Mouse (Mus musculus): ENCODE results near the gene Camta1.

Camta1 gene

DNA sequence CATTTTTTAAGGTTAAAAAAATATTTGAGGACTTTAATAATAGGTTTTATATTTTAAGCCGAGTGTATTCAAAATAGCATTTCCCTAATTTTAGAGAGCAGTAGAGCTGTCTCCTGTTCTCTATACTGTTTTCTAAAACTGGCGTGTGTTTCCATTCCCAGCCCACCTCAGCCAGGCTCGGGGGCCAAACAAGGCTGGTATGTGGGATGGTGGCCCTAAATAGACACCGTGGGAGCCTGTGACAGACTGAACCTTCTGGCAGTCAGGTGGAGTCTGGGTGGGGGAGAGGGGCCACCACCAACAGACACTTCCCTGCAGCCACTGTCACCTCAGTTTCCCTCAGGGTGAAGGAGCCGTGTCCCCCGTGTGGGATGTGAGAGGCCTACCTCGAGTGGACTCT lies 268.6 kb downstream of the Camta1 start:
- no peak for TF ChIP-seq GATA4 (IDR thresholded peaks at IDR 0.05; ENCODE audit: insufficient replicate concordance, low read length)

DNA sequence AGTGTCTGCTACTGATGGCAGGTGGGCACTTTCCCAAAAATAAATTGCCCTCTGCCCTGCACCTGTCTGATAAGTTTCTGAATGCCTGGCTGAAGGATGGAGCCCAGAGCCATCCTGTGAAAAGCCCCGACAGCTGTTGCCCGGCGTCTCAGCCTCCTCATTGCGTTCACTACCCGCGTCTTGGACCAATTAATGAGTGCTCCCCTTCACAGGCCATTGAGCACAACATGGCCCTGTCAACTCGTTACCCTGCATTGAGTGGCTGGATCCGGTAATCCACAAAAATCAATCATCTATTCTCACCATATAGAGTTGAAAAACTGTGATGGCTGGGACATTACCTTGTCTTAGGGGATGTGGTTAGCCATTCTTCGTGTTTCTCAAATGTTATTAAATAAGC lies 275.6 kb downstream of the Camta1 start:
- TF ChIP-seq GATA4 (IDR thresholded peaks at IDR 0.05; ENCODE audit: insufficient replicate concordance, low read length) = no peak

DNA sequence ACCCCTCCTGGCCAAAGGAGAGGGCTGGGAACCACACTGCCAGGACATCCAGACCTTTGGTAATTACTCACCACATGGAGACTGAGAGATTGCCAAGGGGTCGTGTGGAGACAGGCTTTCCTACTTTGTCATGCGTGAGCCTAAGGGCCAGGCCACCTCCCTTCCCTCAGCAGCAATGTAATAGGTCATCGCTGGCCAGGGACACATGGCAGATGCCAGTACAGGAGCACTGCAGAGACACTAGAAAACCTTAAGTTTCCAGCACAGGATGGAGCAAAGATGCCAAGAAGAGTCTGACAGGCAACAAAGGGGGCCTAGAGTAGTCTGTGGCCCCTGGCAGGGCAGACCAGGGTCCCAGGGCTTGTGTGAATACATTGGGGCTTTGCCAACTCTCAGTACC lies 283.7 kb downstream of the Camta1 start:
- no peak for TF ChIP-seq GATA4 (IDR thresholded peaks at IDR 0.05; ENCODE audit: insufficient replicate concordance, low read length)

DNA sequence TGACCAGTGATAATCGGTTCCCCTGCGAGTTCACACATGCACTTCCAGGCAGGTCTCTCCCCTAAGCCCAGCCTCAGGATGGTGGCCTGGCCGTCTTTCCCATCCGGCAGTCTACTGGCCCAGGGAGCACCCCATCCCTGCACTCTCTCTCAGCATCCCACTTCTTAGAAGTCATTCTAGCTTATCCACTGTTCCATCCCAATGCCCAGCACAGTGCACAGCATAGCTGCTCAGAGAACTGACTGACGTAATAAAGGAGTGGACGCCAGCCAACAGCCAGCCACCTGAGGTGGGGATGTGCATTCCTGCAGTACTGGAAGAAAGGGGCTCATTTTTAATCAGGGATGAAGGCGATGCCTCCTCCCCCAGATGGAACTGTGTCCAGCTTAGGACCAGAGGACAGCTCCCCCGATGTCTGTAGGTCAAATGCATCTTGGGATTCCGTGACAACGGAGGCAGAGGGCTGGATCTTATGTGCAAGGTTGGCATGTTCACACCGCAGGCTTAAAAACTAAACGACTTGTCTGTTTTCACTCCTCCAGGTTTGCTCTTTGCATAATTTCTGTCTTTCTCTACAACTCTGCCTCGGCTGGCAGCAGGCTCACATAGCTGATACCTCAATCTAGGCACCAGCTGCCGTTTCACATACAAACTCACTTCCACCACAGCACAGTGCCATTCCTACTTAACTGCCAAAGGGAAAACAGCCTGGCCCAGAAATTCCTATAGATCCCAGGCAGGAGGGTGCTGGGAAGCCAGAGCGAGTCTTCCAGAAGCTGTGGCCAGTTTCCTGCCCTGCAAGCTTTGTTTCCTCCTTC lies 285.2 kb downstream of the Camta1 start:
- TF ChIP-seq GATA4 (IDR thresholded peaks at IDR 0.05; ENCODE audit: insufficient replicate concordance, low read length) = no peak

DNA sequence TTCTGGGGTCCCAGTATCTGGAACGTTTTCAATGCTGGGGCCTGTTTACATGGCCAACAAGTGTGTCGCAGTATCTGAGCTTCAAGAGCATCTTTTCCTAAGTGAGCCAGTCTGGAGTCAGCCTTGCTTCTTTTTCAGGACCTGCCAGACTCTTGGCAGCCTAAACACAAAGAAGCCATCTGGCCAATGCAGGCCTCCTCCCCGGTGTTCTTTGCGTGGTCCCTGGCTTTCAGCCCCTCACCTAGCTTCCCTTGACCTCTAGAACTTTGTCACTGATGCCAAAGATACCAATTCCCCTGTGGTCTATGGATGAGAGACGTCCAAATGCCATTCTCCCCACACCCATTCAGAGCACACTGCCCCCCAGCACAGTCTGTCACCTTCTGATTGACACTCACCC lies 289.0 kb downstream of the Camta1 start:
- TF ChIP-seq GATA4 (IDR thresholded peaks at IDR 0.05; ENCODE audit: insufficient replicate concordance, low read length) = no peak

DNA sequence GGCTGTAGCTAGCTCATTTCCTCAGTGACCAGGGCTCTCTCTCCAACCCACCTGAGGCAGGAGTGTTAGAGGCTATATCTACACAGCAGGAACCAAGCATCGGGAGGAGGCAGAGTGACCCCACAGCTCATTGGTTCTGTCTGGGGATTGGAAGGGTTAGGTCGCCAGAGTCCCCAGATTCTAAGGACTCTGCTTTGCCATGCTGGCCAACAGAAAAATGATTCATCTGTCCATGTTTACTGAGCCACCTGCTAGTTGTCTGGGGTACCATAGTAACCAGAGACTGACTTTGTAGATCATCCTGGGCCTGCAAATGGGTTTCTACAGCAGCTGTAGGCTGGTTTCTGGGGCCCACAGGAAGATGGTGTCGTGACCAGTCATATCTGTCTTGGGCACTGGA lies 292.1 kb downstream of the Camta1 start:
- no peak for TF ChIP-seq GATA4 (IDR thresholded peaks at IDR 0.05; ENCODE audit: insufficient replicate concordance, low read length)

DNA sequence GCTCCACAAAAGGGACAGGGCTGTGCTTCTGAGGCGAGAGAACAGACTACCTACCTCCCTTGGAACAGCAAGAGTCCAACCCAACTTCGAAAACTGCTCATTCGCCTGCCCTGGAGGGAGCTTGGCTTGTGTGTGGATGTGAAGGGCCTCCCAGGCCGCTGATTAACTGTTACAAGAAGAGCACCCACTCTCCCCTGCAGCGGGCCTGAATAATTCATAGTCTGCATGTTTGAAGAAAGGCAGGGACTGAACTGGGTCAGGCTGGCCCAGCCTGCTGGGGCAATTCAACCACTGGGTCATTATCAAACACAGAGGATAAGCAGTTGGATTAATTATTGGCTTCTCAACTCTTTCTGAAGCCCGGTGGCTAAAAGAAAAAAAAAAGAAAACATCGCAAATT lies 292.8 kb downstream of the Camta1 start:
- no peak for TF ChIP-seq GATA4 (IDR thresholded peaks at IDR 0.05; ENCODE audit: insufficient replicate concordance, low read length)

DNA sequence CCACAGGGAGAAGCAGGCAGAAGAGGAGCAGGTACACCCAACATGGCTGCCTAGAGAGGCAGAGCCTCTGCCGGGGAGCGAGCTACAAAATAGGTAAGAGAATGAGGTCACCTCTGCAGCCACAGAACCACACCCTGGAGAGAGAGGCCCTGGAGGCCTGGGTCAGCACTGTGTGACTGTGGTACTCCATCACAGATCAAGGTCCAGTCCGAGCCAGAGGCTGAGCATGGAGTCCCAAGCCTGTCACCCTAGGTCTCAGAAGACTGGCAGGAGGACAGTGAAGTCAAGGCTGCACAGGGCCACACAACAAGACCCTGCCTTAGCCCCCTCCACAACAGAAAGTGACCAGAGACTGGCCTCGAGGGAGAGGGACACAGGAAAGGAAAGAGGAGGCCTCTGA lies 294.6 kb downstream of the Camta1 start:
- no peak for TF ChIP-seq GATA4 (IDR thresholded peaks at IDR 0.05; ENCODE audit: insufficient replicate concordance, low read length)

DNA sequence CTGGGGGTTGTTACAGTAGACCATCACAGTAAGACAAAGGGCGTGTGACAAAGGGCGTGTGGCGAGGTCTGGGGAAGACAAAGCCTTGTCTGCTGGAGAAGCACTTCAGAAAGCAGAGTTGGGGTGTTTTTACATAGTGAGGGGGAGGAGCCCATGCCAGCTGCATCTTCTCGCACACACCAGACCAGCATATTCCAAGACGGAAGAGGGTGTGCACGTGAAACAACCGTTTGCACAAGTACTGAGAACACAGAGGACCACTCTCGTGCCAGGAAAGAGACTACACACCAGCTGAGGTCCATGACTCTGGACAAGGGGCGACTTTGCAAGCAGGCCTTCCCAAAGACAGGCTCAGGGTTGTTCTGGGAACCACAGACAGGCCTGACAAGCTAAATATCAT lies 306.2 kb downstream of the Camta1 start:
- TF ChIP-seq GATA4 (IDR thresholded peaks at IDR 0.05; ENCODE audit: insufficient replicate concordance, low read length) = no peak

DNA sequence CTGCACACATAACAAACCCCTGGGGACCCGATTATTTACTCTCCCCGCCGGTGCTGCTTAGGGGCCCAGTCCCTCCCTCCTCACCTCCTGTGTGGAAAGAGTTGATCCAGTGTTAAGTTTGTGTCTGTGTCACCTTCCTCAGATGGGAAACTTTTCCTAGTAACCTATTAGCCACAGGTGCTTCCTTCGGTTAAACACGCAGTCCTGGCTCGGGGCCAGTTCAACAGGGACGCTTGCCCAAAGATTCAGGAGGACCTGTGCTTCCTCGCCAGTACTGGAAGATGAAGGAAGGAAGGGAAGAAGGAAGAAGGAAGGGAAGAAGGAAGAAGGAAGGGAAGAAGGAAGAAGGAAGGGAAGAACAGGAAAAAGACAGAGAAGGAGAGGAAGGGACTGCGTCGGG lies 312.2 kb downstream of the Camta1 start:
- TF ChIP-seq GATA4 (IDR thresholded peaks at IDR 0.05; ENCODE audit: insufficient replicate concordance, low read length) = no peak

DNA sequence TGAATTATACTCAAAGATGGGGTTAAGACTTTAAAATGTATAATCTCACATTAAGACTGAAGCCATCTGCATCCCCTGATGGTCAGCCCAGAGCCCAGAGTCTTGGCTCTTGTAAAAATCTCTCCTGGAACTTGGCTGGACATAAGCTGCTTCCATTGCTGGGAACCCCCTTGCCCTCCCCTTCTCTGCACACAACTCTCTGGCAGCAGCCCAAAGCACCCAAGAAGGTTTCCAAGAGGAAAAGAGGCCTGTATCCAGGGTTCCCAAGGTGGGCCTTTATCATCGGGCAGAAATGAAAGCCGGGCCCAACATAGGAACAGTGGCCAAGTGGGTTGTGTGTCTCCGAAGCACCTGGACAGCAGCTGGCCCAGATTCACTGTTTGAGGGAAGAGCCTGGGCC lies 316.2 kb downstream of the Camta1 start:
- TF ChIP-seq GATA4 (IDR thresholded peaks at IDR 0.05; ENCODE audit: insufficient replicate concordance, low read length) = no peak

DNA sequence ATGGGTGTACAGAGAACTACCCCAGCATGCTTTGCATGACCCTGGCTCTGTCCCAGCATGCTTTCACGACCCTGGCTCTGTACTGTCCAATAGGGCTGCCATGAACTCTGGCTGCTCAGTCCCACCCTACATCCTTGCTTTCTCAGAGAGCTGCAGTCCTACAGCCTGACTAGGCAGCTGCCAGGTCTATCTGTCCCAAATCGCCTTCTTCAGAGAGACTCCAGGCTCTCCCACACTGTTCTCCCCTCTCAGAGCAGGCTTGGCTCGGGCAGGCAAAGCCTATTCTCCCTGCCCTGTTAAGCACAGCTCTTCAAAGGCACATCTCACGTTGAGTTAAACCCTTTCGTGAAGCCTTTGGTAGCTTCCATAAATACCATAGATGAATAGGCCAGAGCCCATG lies 317.5 kb downstream of the Camta1 start:
- TF ChIP-seq GATA4 (IDR thresholded peaks at IDR 0.05; ENCODE audit: insufficient replicate concordance, low read length) = no peak

DNA sequence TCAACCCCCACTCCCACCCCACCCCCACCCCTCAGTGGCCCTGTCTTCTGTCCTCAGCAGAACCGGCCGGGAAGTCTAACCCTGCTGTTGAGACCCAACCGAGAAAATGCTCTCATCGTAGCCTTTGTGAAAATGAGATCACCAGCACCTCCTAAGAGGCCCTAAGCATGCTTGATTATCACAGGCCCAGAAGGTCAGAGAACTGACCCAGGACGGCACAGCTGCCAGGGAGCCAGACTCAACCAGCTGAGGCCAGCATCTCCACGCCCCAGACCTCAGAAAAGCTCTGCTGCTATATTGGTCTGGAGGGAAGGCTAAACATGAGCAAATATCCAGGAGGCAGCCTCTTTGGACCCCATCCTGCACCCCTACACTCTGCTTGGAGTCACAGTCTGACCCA lies 321.1 kb downstream of the Camta1 start:
- no peak for TF ChIP-seq GATA4 (IDR thresholded peaks at IDR 0.05; ENCODE audit: insufficient replicate concordance, low read length)

DNA sequence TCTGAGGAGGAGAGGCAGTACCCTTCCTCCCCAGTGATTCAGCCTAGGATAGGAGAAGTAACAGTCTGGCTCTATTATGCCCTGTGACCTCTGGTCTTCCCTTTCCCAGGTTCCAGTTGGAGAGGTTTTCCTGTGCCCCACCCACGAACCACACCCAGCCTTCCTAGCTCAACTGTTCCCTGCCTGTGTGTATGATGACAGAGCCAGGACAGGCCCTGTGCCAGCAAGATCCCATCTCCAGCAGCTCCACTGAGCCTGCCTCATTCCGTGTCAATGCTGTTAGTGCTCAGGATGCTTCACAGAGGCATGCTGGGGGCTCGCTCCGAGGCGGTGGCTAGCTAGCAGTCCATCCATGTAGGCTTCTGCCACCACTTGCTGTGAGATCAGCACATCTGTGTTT lies 321.8 kb downstream of the Camta1 start:
- TF ChIP-seq GATA4 (IDR thresholded peaks at IDR 0.05; ENCODE audit: insufficient replicate concordance, low read length) = no peak

DNA sequence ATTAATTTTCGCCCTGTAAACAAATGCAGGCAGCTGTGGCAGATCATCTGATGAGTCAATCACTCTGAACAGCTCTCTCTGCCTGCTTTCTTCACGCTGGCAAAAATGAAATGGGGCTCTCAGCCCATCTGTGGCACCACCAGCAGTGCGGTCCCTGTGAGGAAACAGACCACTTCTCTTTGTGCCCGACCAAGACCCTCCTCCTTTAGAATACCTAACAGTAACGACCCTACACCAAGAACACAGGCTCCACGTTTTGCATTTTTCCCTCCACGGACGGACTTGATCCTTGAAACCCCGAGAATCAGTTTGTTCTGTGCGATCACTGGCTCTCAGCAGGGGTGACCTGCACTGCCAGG lies 322.5 kb downstream of the Camta1 start:
- TF ChIP-seq GATA4 (IDR thresholded peaks at IDR 0.05; ENCODE audit: insufficient replicate concordance, low read length) = no peak

DNA sequence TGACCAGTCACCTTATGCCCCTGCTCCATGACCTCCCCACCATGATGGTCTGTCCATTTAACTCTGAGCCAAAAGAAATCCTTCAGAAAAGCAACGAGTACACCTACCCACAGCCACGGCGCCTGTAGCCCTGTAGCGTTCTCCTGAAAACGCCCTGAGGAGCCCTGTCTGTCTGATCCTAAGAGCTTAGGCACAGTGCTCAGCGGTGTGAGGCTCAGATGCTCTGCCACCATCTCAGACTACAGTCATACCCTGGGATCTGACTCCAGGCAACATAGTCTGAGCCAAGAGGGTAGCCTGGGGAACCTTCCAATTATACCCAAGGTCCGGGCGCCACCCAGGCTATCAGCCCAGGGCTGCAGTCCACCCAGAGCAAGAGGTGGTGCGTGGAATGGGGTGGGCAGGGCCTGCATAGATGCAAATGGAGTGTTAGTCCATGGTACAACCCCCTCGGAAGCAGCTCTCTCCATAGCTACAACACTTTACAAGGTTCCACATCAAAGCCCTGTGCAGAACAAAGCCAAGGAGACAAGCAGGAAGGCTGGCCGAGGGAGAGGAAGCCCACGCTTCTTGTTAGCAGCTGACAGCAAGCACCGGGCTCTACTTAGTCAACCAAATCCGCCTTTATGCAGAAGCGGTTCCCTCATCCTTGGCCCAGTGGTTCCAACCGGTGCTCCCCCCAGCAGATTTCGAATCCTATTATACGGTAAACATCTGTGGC lies 323.1 kb downstream of the Camta1 start:
- TF ChIP-seq GATA4 (IDR thresholded peaks at IDR 0.05; ENCODE audit: insufficient replicate concordance, low read length) = no peak
